Mouse (Mus musculus): ENCODE measurements around the gene Sox15.

GRCm38 (mm10) chr11:69684128-69684745, 29.1 kb downstream of the Sox15 start:
- TF ChIP-seq CTCF (conservative IDR thresholded peaks at IDR 0.05 in 1 of 2, IDR thresholded peaks at IDR 0.05 in 1 of 2; ENCODE audit: low read depth in 2 of 2, low read length in 2 of 2) (no peak), MAFK (IDR thresholded peaks at IDR 0.05; ENCODE audit: insufficient replicate concordance, low read length) (no peak), NRF1 (IDR thresholded peaks at IDR 0.05; ENCODE audit: low read depth, low read length) (no peak), POLR2A (IDR thresholded peaks at IDR 0.05; ENCODE audit: low read depth, low read length) (no peak), ZNF384 (IDR thresholded peaks at IDR 0.05; ENCODE audit: low read depth, low read length) (no peak), ZC3H11A (IDR thresholded peaks at IDR 0.05; ENCODE audit: low read depth, low read length) (no peak)
